Mouse (Mus musculus) thymus, postnatal 36 days (tissue): ENCODE measurements around the gene Dnttip1.
"Not testable (repeated sequence)": the region's sequence is repeated elsewhere in the genome, so short reads cannot be mapped to it uniquely, and the experiment has no call there.

Source experiments
- DNase-seq, 2 experiments: peaks; one replicate each; pipeline ENCODE4 v3.0.0; 2022; ENCODE audit warnings: mixed read lengths in 2 of 2

The Dnttip1 gene

GRCm38 (mm10) chr2:164745843-164746479 lies at the start of gene Dnttip1, which contains the start of gene Wfdc3:
Dnttip1 (plus strand) TSS chr2:164745983.
Wfdc3 (minus strand) TSS chr2:164745931.
- DNase-seq = peak; percentile 96

GRCm38 (mm10) chr2:164698201-164698600 lies 47.6 kb upstream of the Dnttip1 start, which contains the start of gene Spint4:
Spint4 (plus strand) TSS chr2:164698501.
- DNase-seq = no peak

GRCm38 (mm10) chr2:164700959-164701358 lies 44.8 kb upstream of the Dnttip1 start:
- DNase-seq = no peak

GRCm38 (mm10) chr2:164701761-164702160 lies 44.0 kb upstream of the Dnttip1 start:
- DNase-seq = no peak

- no peak for DNase-seq
Measured at GRCm38 (mm10) chr2:164704235-164704634, 41.5 kb upstream of the Dnttip1 start.

GRCm38 (mm10) chr2:164705328-164705727 lies 40.5 kb upstream of the Dnttip1 start:
- no peak for DNase-seq

- DNase-seq = no peak
Measured at GRCm38 (mm10) chr2:164705991-164706390, 39.8 kb upstream of the Dnttip1 start.

GRCm38 (mm10) chr2:164715005-164715404 lies 30.8 kb upstream of the Dnttip1 start, which contains the start of gene Spint5:
Spint5 (plus strand) TSS chr2:164715305.
- DNase-seq = no peak

GRCm38 (mm10) chr2:164716194-164716786 lies 29.5 kb upstream of the Dnttip1 start:
- DNase-seq = not testable (repeated sequence)

- no peak for DNase-seq
Measured at GRCm38 (mm10) chr2:164723276-164723675, 22.5 kb upstream of the Dnttip1 start.

- DNase-seq = peak; percentile 52 to 53
Measured at GRCm38 (mm10) chr2:164725895-164726619, 19.7 kb upstream of the Dnttip1 start.

GRCm38 (mm10) chr2:164731719-164732118 lies 14.1 kb upstream of the Dnttip1 start:
- no peak for DNase-seq

- no peak for DNase-seq
Measured at GRCm38 (mm10) chr2:164733259-164733658, 12.5 kb upstream of the Dnttip1 start.

- no peak for DNase-seq
Measured at GRCm38 (mm10) chr2:164734839-164735238, 10.9 kb upstream of the Dnttip1 start.

GRCm38 (mm10) chr2:164735446-164735845 lies 10.3 kb upstream of the Dnttip1 start:
- no peak for DNase-seq

- no peak for DNase-seq
Measured at GRCm38 (mm10) chr2:164737377-164738090, 8.2 kb upstream of the Dnttip1 start.

GRCm38 (mm10) chr2:164739876-164740275 lies 5.9 kb upstream of the Dnttip1 start:
- no peak for DNase-seq

- no peak for DNase-seq
Measured at GRCm38 (mm10) chr2:164744987-164745386, 796 bp upstream of the Dnttip1 start.

GRCm38 (mm10) chr2:164746693-164747092 lies 910 bp downstream of the Dnttip1 start:
- DNase-seq = no peak

GRCm38 (mm10) chr2:164748191-164748590 lies 2.4 kb downstream of the Dnttip1 start:
- DNase-seq = no peak

GRCm38 (mm10) chr2:164748991-164749390 lies 3.2 kb downstream of the Dnttip1 start:
- DNase-seq = no peak

- DNase-seq = no peak
Measured at GRCm38 (mm10) chr2:164752454-164752853, 6.7 kb downstream of the Dnttip1 start.

- no peak for DNase-seq
Measured at GRCm38 (mm10) chr2:164754105-164754504, 8.3 kb downstream of the Dnttip1 start.
